Mouse (Mus musculus) stomach, embryonic 15.5 days (tissue): ENCODE measurements around the gene Gdpgp1. TPM values are rescaled to one million over a fixed set of nuclear protein-coding genes. Genes with fewer than 3 reads are reported as not detected.

Source experiments
- ATAC-seq: fragments of 200-750 bp; cut with Nextera tagmentation; 2 replicates; pipeline ENCODE4 v1.8.0; 2017; ENCODE audit warnings: low read depth, moderate number of reproducible peaks, moderate TSS enrichment; ENCODE audit not compliant: insufficient read depth, low FRiP score
- H3K27ac ChIP-seq: fragments of 300-500 bp; sonication (generic); 2 replicates; pipeline ENCODE4 v1.5.1; 2015; ENCODE audit warnings: mild to moderate bottlenecking, inconsistent platforms
- H3K27me3 ChIP-seq: fragments of 300-500 bp; sonication (generic); replicated peaks from 2 replicates; pipeline ENCODE4 v1.6.1; 2015; ENCODE audit warnings: inconsistent platforms
- H3K36me3 ChIP-seq: fragments of 300-500 bp; sonication (generic); 2 replicates; pipeline ENCODE4 v1.6.1; 2015; ENCODE audit warnings: inconsistent platforms
- H3K4me1 ChIP-seq: fragments of 300-500 bp; sonication (generic); 2 replicates; pipeline ENCODE4 v1.6.1; 2015; ENCODE audit warnings: inconsistent platforms
- H3K4me2 ChIP-seq: fragments of 300-500 bp; sonication (generic); 2 replicates; pipeline ENCODE4 v1.6.1; 2015; ENCODE audit warnings: mild to moderate bottlenecking, inconsistent platforms
- H3K4me3 ChIP-seq: fragments of 300-500 bp; sonication (generic); replicated peaks from 2 replicates; pipeline ENCODE4 v1.5.1; 2015; ENCODE audit warnings: inconsistent platforms
- H3K9ac ChIP-seq: fragments of 300-500 bp; sonication (generic); 2 replicates; pipeline ENCODE4 v1.6.1; 2015; ENCODE audit warnings: inconsistent platforms
- H3K9me3 ChIP-seq: fragments of 300-500 bp; sonication (generic); 2 replicates; pipeline ENCODE4 v1.6.1; 2016; ENCODE audit warnings: inconsistent platforms
- WGBS: fragments of 180-500 bp; shearing (Covaris S2); methylation state at CpG from one replicate; pipeline ENCODE4 v1.1.7; 2015; 5-methylcytosine and 5-hydroxymethylcytosine counted together
- polyA plus RNA-seq: library from polyadenylated mRNA; unstranded; fragments of >200 nt; fragmentation: Nextera tagmentation; extraction: Ambion mirVana; gene quantifications from 2 replicates; pipeline ENCODE4 v1.2.1, GENCODE M21; 2015

Gene Gdpgp1
- polyA plus RNA-seq = 5.2 and 5.3 TPM in 2 replicates

GRCm38 (mm10) chr7:80232489-80233029, at the start of gene Gdpgp1, which contains the start of gene Cib1:
TSS of gene Gdpgp1 (plus strand) at chr7:80232865.
TSS of gene Cib1 (minus strand) at chr7:80232813.
- H3K4me3 ChIP-seq = peak within 1 kb of the TSS; percentile 80
- peaks cover 16% of the 10 kb centered on the region for H3K4me1 ChIP-seq
- H3K27me3 ChIP-seq = no peaks in the 10 kb centered on the region
- ATAC-seq = peak; percentile 100
- H3K27ac ChIP-seq = peak within 1 kb of the TSS; percentile 87
- H3K36me3 ChIP-seq = peaks cover 5% of the 10 kb centered on the region; the same call in 1 of the 2 replicates
- H3K9ac ChIP-seq = peak within 1 kb of the TSS; percentile 58
- H3K9me3 ChIP-seq = no peaks in the 10 kb centered on the region
- under 1% methylated on average over 55 of the region's 56 CpGs for WGBS
- H3K4me2 ChIP-seq = peak within 1 kb of the TSS; percentile 74

- Histone ChIP-seq H3K9me3 (no peaks in the 10 kb centered on the region), H3K4me2 (no peak overlapping the region), H3K4me3 (no peak overlapping the region), H3K9ac (no peak overlapping the region), H3K27me3 (no peaks in the 10 kb centered on the region), H3K4me1 (peaks cover 14% of the 10 kb centered on the region), H3K27ac (no peak overlapping the region), H3K36me3 (no peaks in the 10 kb centered on the region)
- ATAC-seq = no peak
- WGBS = 94% methylated on average over 1 of the region's 1 CpGs
These were observed 49.2 kb upstream of the Gdpgp1 start for GRCm38 (mm10) chr7:80183466-80183865.

- no peak overlapping the region for H3K27ac ChIP-seq
- H3K36me3 ChIP-seq = no peaks in the 10 kb centered on the region
- no peak overlapping the region for H3K4me2 ChIP-seq
- H3K27me3 ChIP-seq = no peaks in the 10 kb centered on the region
- H3K4me1 ChIP-seq = peaks cover 15% of the 10 kb centered on the region
- no peak overlapping the region for H3K9ac ChIP-seq
- no peaks in the 10 kb centered on the region for H3K9me3 ChIP-seq
- no peak overlapping the region for H3K4me3 ChIP-seq
- WGBS = 60% methylated on average over 5 of the region's 5 CpGs
- ATAC-seq = no peak
These were observed 48.7 kb upstream of the Gdpgp1 start for GRCm38 (mm10) chr7:80183969-80184368.

- H3K9me3 ChIP-seq = no peaks in the 10 kb centered on the region
- peaks cover 18% of the 10 kb centered on the region for H3K4me1 ChIP-seq
- no peak overlapping the region for H3K4me3 ChIP-seq
- H3K4me2 ChIP-seq = no peak overlapping the region
- 28% methylated on average over 4 of the region's 4 CpGs for WGBS
- no peak overlapping the region for H3K9ac ChIP-seq
- H3K36me3 ChIP-seq = no peaks in the 10 kb centered on the region
- H3K27ac ChIP-seq = peak overlapping the region; percentile 51
- ATAC-seq = no peak
- H3K27me3 ChIP-seq = no peaks in the 10 kb centered on the region
These were observed 48.1 kb upstream of the Gdpgp1 start for GRCm38 (mm10) chr7:80184551-80184950.

GRCm38 (mm10) chr7:80184968-80185367, 47.7 kb upstream of the Gdpgp1 start:
- H3K9ac ChIP-seq = no peak overlapping the region
- no peaks in the 10 kb centered on the region for H3K9me3 ChIP-seq
- H3K4me1 ChIP-seq = peaks cover 18% of the 10 kb centered on the region
- no peak overlapping the region for H3K4me2 ChIP-seq
- no peaks in the 10 kb centered on the region for H3K27me3 ChIP-seq
- WGBS = 52% methylated on average over 6 of the region's 6 CpGs
- no peaks in the 10 kb centered on the region for H3K36me3 ChIP-seq
- peak overlapping the region; percentile 51 for H3K27ac ChIP-seq
- H3K4me3 ChIP-seq = no peak overlapping the region
- no peak for ATAC-seq

GRCm38 (mm10) chr7:80186021-80186420, 46.6 kb upstream of the Gdpgp1 start:
- peak overlapping the region; percentile 42; the same call in 1 of the 2 replicates for H3K9ac ChIP-seq
- peak overlapping the region; percentile 85 for H3K4me2 ChIP-seq
- WGBS = 19% methylated on average over 8 of the region's 8 CpGs
- peak overlapping the region; percentile 91 for H3K27ac ChIP-seq
- H3K36me3 ChIP-seq = no peaks in the 10 kb centered on the region
- ATAC-seq = peak; percentile 38
- peaks cover 24% of the 10 kb centered on the region for H3K4me1 ChIP-seq
- H3K9me3 ChIP-seq = no peaks in the 10 kb centered on the region
- H3K4me3 ChIP-seq = peak overlapping the region; percentile 64
- H3K27me3 ChIP-seq = no peaks in the 10 kb centered on the region

- under 1% methylated on average over 51 of the region's 51 CpGs for WGBS
- peak within 1 kb of the TSS; percentile 85 for H3K4me2 ChIP-seq
- H3K36me3 ChIP-seq = no peaks in the 10 kb centered on the region
- peak within 1 kb of the TSS; percentile 64 for H3K4me3 ChIP-seq
- H3K27ac ChIP-seq = peak within 1 kb of the TSS; percentile 91
- H3K9ac ChIP-seq = peak within 1 kb of the TSS; percentile 42; the same call in 1 of the 2 replicates
- no peaks in the 10 kb centered on the region for H3K27me3 ChIP-seq
- H3K4me1 ChIP-seq = peaks cover 31% of the 10 kb centered on the region
- H3K9me3 ChIP-seq = no peaks in the 10 kb centered on the region
- peak; percentile 85 for ATAC-seq
These were observed 46.0 kb upstream of the Gdpgp1 start, which contains the start of gene Sema4b for GRCm38 (mm10) chr7:80186531-80187296. TSS of gene Sema4b (plus strand) at chr7:80186841.

- Histone ChIP-seq H3K27ac (peak overlapping the region; percentile 91), H3K4me3 (peak overlapping the region; percentile 64), H3K36me3 (no peaks in the 10 kb centered on the region), H3K9ac (peak overlapping the region; percentile 19; the same call in 1 of the 2 replicates), H3K4me1 (peaks cover 39% of the 10 kb centered on the region), H3K4me2 (peak overlapping the region; percentile 85), H3K27me3 (no peaks in the 10 kb centered on the region), H3K9me3 (no peaks in the 10 kb centered on the region)
- no peak for ATAC-seq
- 66% methylated on average over 12 of the region's 12 CpGs for WGBS
These were observed 45.2 kb upstream of the Gdpgp1 start for GRCm38 (mm10) chr7:80187501-80187900.

GRCm38 (mm10) chr7:80188579-80189125, 44.0 kb upstream of the Gdpgp1 start:
- no peaks in the 10 kb centered on the region for H3K9me3 ChIP-seq
- no peak overlapping the region for H3K4me3 ChIP-seq
- ATAC-seq = no peak
- H3K36me3 ChIP-seq = no peaks in the 10 kb centered on the region
- peaks cover 45% of the 10 kb centered on the region for H3K4me1 ChIP-seq
- H3K27ac ChIP-seq = peak overlapping the region; percentile 58
- H3K4me2 ChIP-seq = no peak overlapping the region
- 74% methylated on average over 2 of the region's 2 CpGs for WGBS
- no peaks in the 10 kb centered on the region for H3K27me3 ChIP-seq
- no peak overlapping the region for H3K9ac ChIP-seq

GRCm38 (mm10) chr7:80189147-80189933, 43.3 kb upstream of the Gdpgp1 start:
- H3K4me1 ChIP-seq = peaks cover 49% of the 10 kb centered on the region
- H3K4me2 ChIP-seq = no peak overlapping the region
- H3K27ac ChIP-seq = peak overlapping the region; percentile 58
- ATAC-seq = no peak
- no peak overlapping the region for H3K9ac ChIP-seq
- H3K9me3 ChIP-seq = no peaks in the 10 kb centered on the region
- WGBS = 48% methylated on average over 11 of the region's 11 CpGs
- no peak overlapping the region for H3K4me3 ChIP-seq
- no peaks in the 10 kb centered on the region for H3K36me3 ChIP-seq
- H3K27me3 ChIP-seq = no peaks in the 10 kb centered on the region

- H3K36me3 ChIP-seq = no peaks in the 10 kb centered on the region
- peak overlapping the region; percentile 96 for H3K27ac ChIP-seq
- no peak overlapping the region for H3K9ac ChIP-seq
- no peaks in the 10 kb centered on the region for H3K27me3 ChIP-seq
- H3K4me1 ChIP-seq = peaks cover 44% of the 10 kb centered on the region
- H3K4me3 ChIP-seq = no peak overlapping the region
- H3K9me3 ChIP-seq = no peaks in the 10 kb centered on the region
- peak overlapping the region; percentile 72 for H3K4me2 ChIP-seq
- 39% methylated on average over 5 of the region's 5 CpGs for WGBS
- ATAC-seq = peak; percentile 55
These were observed 41.2 kb upstream of the Gdpgp1 start for GRCm38 (mm10) chr7:80191455-80191854.
